Mouse (Mus musculus) kidney, adult 2 months (tissue): ENCODE measurements around the gene Aip. TPM values are rescaled to one million over a fixed set of nuclear protein-coding genes. Genes with fewer than 3 reads are reported as not detected.

ENCODE experiments used
- DNase-seq: peaks from one replicate; pipeline ENCODE4 v3.0.0; 2021
- H3K27ac ChIP-seq: fragments of 200-500 bp; 2 replicates; pipeline ENCODE4 v1.5.1; 2012; ENCODE audit warnings: low read depth, low read length, control low read depth, inconsistent platforms; ENCODE audit not compliant: insufficient read depth
- H3K27me3 ChIP-seq: fragments of 200-500 bp; replicated peaks from 2 replicates; pipeline ENCODE4 v1.6.1; 2012; ENCODE audit warnings: mild to moderate bottlenecking, moderate library complexity, low read length, inconsistent platforms; ENCODE audit not compliant: control insufficient read depth, insufficient read depth
- H3K36me3 ChIP-seq: fragments of 200-500 bp; 2 replicates; pipeline ENCODE4 v1.6.1; 2012; ENCODE audit warnings: mild to moderate bottlenecking, moderate library complexity, low read length, inconsistent platforms; ENCODE audit not compliant: control insufficient read depth, insufficient read depth
- H3K4me1 ChIP-seq: fragments of 200-500 bp; 2 replicates; pipeline ENCODE4 v1.6.1; 2011; ENCODE audit warnings: low read length; ENCODE audit not compliant: control insufficient read depth, insufficient read depth
- H3K4me3 ChIP-seq: fragments of 200-500 bp; 2 replicates; pipeline ENCODE4 v1.5.1; 2011; ENCODE audit warnings: mild to moderate bottlenecking, low read depth, low read length, control low read depth; ENCODE audit not compliant: insufficient read depth
- CTCF ChIP-seq: fragments of 200-500 bp; conservative IDR thresholded peaks from 2 replicates; pipeline ENCODE4 v1.5.1; 2011; ENCODE audit warnings: low read depth, mild to moderate bottlenecking, control low read depth, low read length, moderate library complexity, mixed read lengths; ENCODE audit not compliant: insufficient read depth, insufficient read length
- POLR2A ChIP-seq: fragments of 200-500 bp; IDR thresholded peaks from one replicate; pipeline ENCODE4 v1.6.1; 2011; ENCODE audit warnings: low read depth, low read length, control low read depth
- WGBS: fragments of 180-500 bp; shearing (Covaris S2); methylation state at CpG from one replicate; pipeline ENCODE4 v1.1.7; 2018; 5-methylcytosine and 5-hydroxymethylcytosine counted together
- polyA plus RNA-seq: library from polyadenylated mRNA; depleted of rRNA; stranded (reverse); fragments of >200 nt; gene quantifications from 2 replicates; pipeline ENCODE4 v1.2.3, GENCODE M21; 2012

Aip gene
- polyA plus RNA-seq, 1 experiment, result 96.2 TPM

- Histone ChIP-seq H3K4me1 (peaks cover 15% of the 10 kb centered on the region), H3K27ac (no peak overlapping the region), H3K27me3 (no peaks in the 10 kb centered on the region), H3K4me3 (no peak overlapping the region), H3K36me3 (no peaks in the 10 kb centered on the region)
- 75% methylated on average over 5 of the region's 5 CpGs for WGBS
- TF ChIP-seq CTCF (no peak), POLR2A (no peak)
- DNase-seq, result no peak
Measured at GRCm38 (mm10) chr19:4151488-4151860, 25.8 kb upstream of the Aip start.

- 80% methylated on average over 22 of the region's 22 CpGs for WGBS
- Histone ChIP-seq H3K4me1 (peaks cover 15% of the 10 kb centered on the region), H3K27me3 (no peaks in the 10 kb centered on the region), H3K4me3 (no peak overlapping the region), H3K27ac (no peak overlapping the region), H3K36me3 (no peaks in the 10 kb centered on the region)
- DNase-seq, result no peak
- no peak for TF ChIP-seq CTCF
- TF ChIP-seq POLR2A, result no peak
Measured at GRCm38 (mm10) chr19:4150567-4151487, 25.2 kb upstream of the Aip start.

- Histone ChIP-seq H3K27ac (no peak overlapping the region), H3K4me3 (peak overlapping the region; percentile 95; the same call in 1 of the 2 replicates), H3K36me3 (no peaks in the 10 kb centered on the region), H3K4me1 (peaks cover 15% of the 10 kb centered on the region), H3K27me3 (no peaks in the 10 kb centered on the region)
- 91% methylated on average over 17 of the region's 17 CpGs for WGBS
- no peak for DNase-seq
- TF ChIP-seq POLR2A, result no peak
- TF ChIP-seq CTCF, result no peak
Measured at GRCm38 (mm10) chr19:4149764-4150461, 24.3 kb upstream of the Aip start.

DNA sequence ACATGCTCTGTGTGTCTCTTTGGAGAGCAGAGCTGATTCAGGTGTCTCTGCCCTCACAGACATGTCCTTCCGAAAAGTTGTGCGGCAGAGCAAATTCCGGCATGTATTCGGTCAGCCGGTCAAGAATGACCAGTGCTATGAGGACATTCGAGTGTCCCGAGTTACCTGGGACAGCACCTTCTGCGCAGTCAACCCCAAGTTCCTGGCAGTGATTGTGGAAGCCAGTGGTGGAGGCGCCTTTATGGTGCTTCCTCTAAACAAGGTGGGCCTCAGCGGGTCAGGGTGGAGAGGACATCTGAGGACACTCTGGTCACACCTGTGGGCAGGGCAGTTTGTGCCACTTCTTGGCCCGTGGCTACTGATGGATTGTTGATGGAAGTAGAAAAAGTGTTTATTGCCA is 23.6 kb upstream of the Aip start:
- peaks cover 15% of the 10 kb centered on the region for H3K4me1 ChIP-seq
- no peaks in the 10 kb centered on the region for H3K27me3 ChIP-seq
- peak overlapping the region; percentile 47; the same call in 1 of the 2 replicates for H3K27ac ChIP-seq
- peak; percentile 27 for DNase-seq
- no peak for TF ChIP-seq CTCF
- no peak for TF ChIP-seq POLR2A
- 38% methylated on average over 11 of the region's 11 CpGs for WGBS
- H3K4me3 ChIP-seq, result peak overlapping the region; percentile 95
- no peaks in the 10 kb centered on the region for H3K36me3 ChIP-seq

GRCm38 (mm10) chr19:4148819-4149218 is 23.2 kb upstream of the Aip start:
- 0% methylated on average over 8 of the region's 8 CpGs for WGBS
- no peaks in the 10 kb centered on the region for H3K36me3 ChIP-seq
- peak overlapping the region; percentile 95 for H3K4me3 ChIP-seq
- no peaks in the 10 kb centered on the region for H3K27me3 ChIP-seq
- peaks cover 15% of the 10 kb centered on the region for H3K4me1 ChIP-seq
- H3K27ac ChIP-seq, result peak overlapping the region; percentile 47; the same call in 1 of the 2 replicates
- no peak for TF ChIP-seq POLR2A
- TF ChIP-seq CTCF, result no peak
- DNase-seq, result no peak

DNA sequence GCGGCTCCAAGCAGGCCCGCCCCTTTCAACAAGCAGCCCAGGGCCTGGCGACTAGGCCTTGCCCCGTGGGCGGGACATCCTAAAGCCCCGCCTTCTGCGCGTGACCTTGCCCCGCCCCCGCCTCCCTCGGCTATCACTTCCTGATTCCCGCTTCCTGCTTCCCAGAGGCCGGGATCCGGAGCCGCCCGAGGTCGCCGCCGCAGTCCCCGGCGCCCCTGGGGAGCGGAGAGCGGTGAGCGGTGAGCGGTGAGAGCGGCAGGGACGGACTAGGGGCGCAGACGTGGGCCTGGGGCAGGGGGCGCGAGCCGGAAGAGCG is 22.8 kb upstream of the Aip start, which contains the start of gene Coro1b:
Gene Coro1b, plus strand, starts transcription at position 129 of the 316 bp plus-strand sequence.
- Histone ChIP-seq H3K4me3 (peak within 1 kb of the TSS; percentile 95), H3K27ac (peak within 1 kb of the TSS; percentile 57), H3K36me3 (no peaks in the 10 kb centered on the region), H3K27me3 (no peaks in the 10 kb centered on the region), H3K4me1 (peaks cover 15% of the 10 kb centered on the region)
- WGBS, result 1% methylated on average over 32 of the region's 33 CpGs
- peak; percentile 98 for DNase-seq
- TF ChIP-seq POLR2A (peak; percentile 22), CTCF (no peak)
